Comparison of ENCODE assay signal across 8 mouse cellular contexts in genomic region chr7:139467177-139467895, GRCm38 (mm10).
DNase-seq lines count a peak whose midpoint lies in the region; ATAC-seq and TF ChIP-seq lines count a peak whose summit lies in the region.

No protein-coding gene starts in this region.

- WGBS in intestine, embryonic 14.5 days = 63% methylated on average over 10 of the region's 10 CpGs
- 71% methylated on average over 10 of the region's 10 CpGs for WGBS in intestine, postnatal 0 days
- 39% methylated on average over 10 of the region's 10 CpGs for WGBS in heart, embryonic 16.5 days
- 47% methylated on average over 10 of the region's 10 CpGs for WGBS in liver, postnatal 0 days (ENCODE audit: insufficient replicate concordance)
- 78% methylated on average over 10 of the region's 10 CpGs for WGBS in midbrain, embryonic 11.5 days

- H3K4me3 ChIP-seq in intestine, embryonic 14.5 days (ENCODE audit: low read depth, low read length) = no peak overlapping the region
- no peak overlapping the region for H3K4me3 ChIP-seq in intestine, postnatal 0 days (ENCODE audit: low read depth, low read length)
- H3K4me3 ChIP-seq in heart, embryonic 16.5 days (ENCODE audit: low read length) = no peak overlapping the region
- H3K4me3 ChIP-seq in liver, postnatal 0 days (ENCODE audit: low read depth, low read length) = no peak overlapping the region
- no peak overlapping the region for H3K4me3 ChIP-seq in midbrain, embryonic 11.5 days (ENCODE audit: low read depth, low read length)

- no peak overlapping the region for H3K9ac ChIP-seq in intestine, embryonic 14.5 days (ENCODE audit: low read length)
- H3K9ac ChIP-seq in intestine, postnatal 0 days (ENCODE audit: low read depth, low read length) = no peak overlapping the region
- peak overlapping the region; percentile 51 for H3K9ac ChIP-seq in heart, embryonic 16.5 days (ENCODE audit: low read length)
- no peak overlapping the region for H3K9ac ChIP-seq in liver, postnatal 0 days (replicated peaks)
- no peak overlapping the region for H3K9ac ChIP-seq in midbrain, embryonic 11.5 days (ENCODE audit: low read length)

- no peaks in the 10 kb centered on the region for H3K27me3 ChIP-seq in intestine, embryonic 14.5 days (replicated peaks; ENCODE audit: control insufficient read depth, insufficient read depth, low read length)
- no peaks in the 10 kb centered on the region for H3K27me3 ChIP-seq in intestine, postnatal 0 days (replicated peaks; ENCODE audit: control insufficient read depth, insufficient read depth, low read length)
- H3K27me3 ChIP-seq in heart, embryonic 16.5 days (ENCODE audit: control insufficient read depth, insufficient read depth, low read length) = no peaks in the 10 kb centered on the region
- H3K27me3 ChIP-seq in liver, postnatal 0 days (ENCODE audit: insufficient read depth, low read length) = no peaks in the 10 kb centered on the region
- no peaks in the 10 kb centered on the region for H3K27me3 ChIP-seq in midbrain, embryonic 11.5 days (ENCODE audit: control insufficient read depth, insufficient read depth, low read length)

- TF ChIP-seq CTCF in intestine, postnatal 0 days (IDR thresholded peaks at IDR 0.05; ENCODE audit: low read depth) = no peak
- no peak for TF ChIP-seq CTCF in liver, postnatal 0 days (IDR thresholded peaks at IDR 0.05; ENCODE audit: low read depth)

- ATAC-seq in intestine, embryonic 14.5 days (replicated peaks; ENCODE audit: low FRiP score, low TSS enrichment, low read depth) = no peak
- no peak for ATAC-seq in intestine, postnatal 0 days
- no peak for ATAC-seq in heart, embryonic 16.5 days (replicated peaks; ENCODE audit: extremely low read depth, insufficient read depth, low FRiP score)
- ATAC-seq in liver, postnatal 0 days = no peak
- ATAC-seq in midbrain, embryonic 11.5 days (ENCODE audit: low FRiP score) = no peak
- ATAC-seq in monocyte, adult 5-6 weeks (replicated peaks; ENCODE audit: insufficient number of reproducible peaks, low FRiP score, low TSS enrichment, poor library complexity, severe bottlenecking) = no peak

- no peaks in the 10 kb centered on the region for H3K9me3 ChIP-seq in intestine, embryonic 14.5 days (ENCODE audit: control insufficient read depth, low read length)
- no peaks in the 10 kb centered on the region for H3K9me3 ChIP-seq in intestine, postnatal 0 days (ENCODE audit: control insufficient read depth)
- no peaks in the 10 kb centered on the region for H3K9me3 ChIP-seq in heart, embryonic 16.5 days (replicated peaks; ENCODE audit: control insufficient read depth, low read length)
- no peaks in the 10 kb centered on the region for H3K9me3 ChIP-seq in liver, postnatal 0 days (ENCODE audit: low read length)
- no peaks in the 10 kb centered on the region for H3K9me3 ChIP-seq in midbrain, embryonic 11.5 days (ENCODE audit: control insufficient read depth, low read length)

- peak overlapping the region; percentile 81 for H3K27ac ChIP-seq in intestine, embryonic 14.5 days (ENCODE audit: low read depth)
- no peak overlapping the region; the same call in 1 of the 2 replicates for H3K27ac ChIP-seq in intestine, postnatal 0 days (ENCODE audit: low read depth, low read length)
- peak overlapping the region; percentile 93 for H3K27ac ChIP-seq in heart, embryonic 16.5 days (ENCODE audit: low read length)
- peak overlapping the region; percentile 34; the same call in 1 of the 2 replicates for H3K27ac ChIP-seq in liver, postnatal 0 days (ENCODE audit: low read depth)
- H3K27ac ChIP-seq in midbrain, embryonic 11.5 days (ENCODE audit: low read depth, low read length) = no peak overlapping the region

- peaks cover 25% of the 10 kb centered on the region for H3K4me1 ChIP-seq in intestine, embryonic 14.5 days (replicated peaks; ENCODE audit: control insufficient read depth, insufficient read depth, low read length)
- H3K4me1 ChIP-seq in intestine, postnatal 0 days (replicated peaks; ENCODE audit: control insufficient read depth, insufficient read depth, low read length) = peaks cover 10% of the 10 kb centered on the region; the same call in 1 of the 2 replicates
- H3K4me1 ChIP-seq in heart, embryonic 16.5 days (ENCODE audit: control insufficient read depth, insufficient read depth, low read length) = peaks cover 65% of the 10 kb centered on the region
- H3K4me1 ChIP-seq in liver, postnatal 0 days (ENCODE audit: insufficient read depth) = peaks cover 24% of the 10 kb centered on the region
- H3K4me1 ChIP-seq in midbrain, embryonic 11.5 days (ENCODE audit: control insufficient read depth, insufficient read depth, low read length) = peaks cover 2% of the 10 kb centered on the region; the same call in 1 of the 2 replicates

- 0 out of 2 replicates have a peak, but pooled peaks cover 2% of the 10 kb centered on the region for H3K36me3 ChIP-seq in intestine, embryonic 14.5 days (ENCODE audit: control insufficient read depth, insufficient read depth, low read length)
- H3K36me3 ChIP-seq in intestine, postnatal 0 days (ENCODE audit: control insufficient read depth, insufficient read depth) = peaks cover 3% of the 10 kb centered on the region; the same call in 1 of the 2 replicates
- H3K36me3 ChIP-seq in heart, embryonic 16.5 days (ENCODE audit: control insufficient read depth, insufficient read depth) = no peaks in the 10 kb centered on the region
- H3K36me3 ChIP-seq in liver, postnatal 0 days (replicated peaks; ENCODE audit: insufficient read depth, low read length) = no peaks in the 10 kb centered on the region
- H3K36me3 ChIP-seq in midbrain, embryonic 11.5 days (ENCODE audit: control insufficient read depth, insufficient read depth, low read length) = no peaks in the 10 kb centered on the region

- TF ChIP-seq EP300 in liver, postnatal 0 days (IDR thresholded peaks at IDR 0.05; ENCODE audit: low read depth) = no peak

- no peak for DNase-seq in intestine, embryonic 14.5 days (ENCODE audit: low spot score)
- DNase-seq in adrenal gland, postnatal 25 days = peak; percentile 59
- no peak for DNase-seq in liver, postnatal 0 days
- DNase-seq in frontal cortex, postnatal 36 days (ENCODE audit: low spot score in 2 of 2) = no peak
- DNase-seq in midbrain, embryonic 11.5 days (ENCODE audit: low spot score, missing footprints) = no peak

- H3K4me2 ChIP-seq in intestine, embryonic 14.5 days (ENCODE audit: low read length) = no peak overlapping the region
- H3K4me2 ChIP-seq in intestine, postnatal 0 days (replicated peaks; ENCODE audit: low read depth) = no peak overlapping the region
- no peak overlapping the region for H3K4me2 ChIP-seq in heart, embryonic 16.5 days (ENCODE audit: low read depth, low read length)
- no peak overlapping the region for H3K4me2 ChIP-seq in liver, postnatal 0 days (ENCODE audit: low read depth, low read length)
- no peak overlapping the region for H3K4me2 ChIP-seq in midbrain, embryonic 11.5 days

Comparison
In these comparisons a context has a peak if more than half of its experiments do, and no peak if none do; other contexts are left out.
1. H3K27ac ChIP-seq: peak in intestine, embryonic 14.5 days (single experiment), heart, embryonic 16.5 days (single experiment) and liver, postnatal 0 days (single experiment); none in intestine, postnatal 0 days (single experiment) and midbrain, embryonic 11.5 days (single experiment).